Comparison of ENCODE assay signal across 27 mouse cellular contexts in genomic region chr9:61833226-61833625, GRCm38 (mm10).
DNase-seq lines count a peak whose midpoint lies in the region; ATAC-seq and TF ChIP-seq lines count a peak whose summit lies in the region.
"Had no signal": no experiment of that assay in that cellular context is flagged by ENCODE, and none has a peak within 500 bp of the region (broad histone marks: within the 10 kb centered on the region; RNA-seq: fewer than 3 reads in every experiment).

No protein-coding gene starts in this region.

- H3K4me1 ChIP-seq in lung, adult 2 months (ENCODE audit: control insufficient read depth, insufficient read depth, low read length) = no peaks in the 10 kb centered on the region
- H3K4me1 ChIP-seq in lung, embryonic 16.5 days (replicated peaks; ENCODE audit: control insufficient read depth, insufficient read depth, low read length) = no peaks in the 10 kb centered on the region
- H3K4me1 ChIP-seq: heart, embryonic 12.5 days; heart, embryonic 15.5 days had no signal

- H3K27me3 ChIP-seq in lung, embryonic 16.5 days (ENCODE audit: control insufficient read depth, insufficient read depth, low read depth, low read length) = no peaks in the 10 kb centered on the region; the same call in 1 of the 2 replicates

- no peak overlapping the region for H3K27ac ChIP-seq in lung, embryonic 16.5 days (ENCODE audit: low read length)
- H3K27ac ChIP-seq: forebrain, embryonic 10.5 days; forebrain, embryonic 13.5 days; gastrocnemius, adult 2 months; heart, embryonic 15.5 days; hindbrain, embryonic 14.5 days had no signal

- H3K9me3 ChIP-seq in lung, embryonic 16.5 days (ENCODE audit: control insufficient read depth, low read length) = no peaks in the 10 kb centered on the region
- H3K9me3 ChIP-seq: forebrain, embryonic 10.5 days; forebrain, embryonic 13.5 days; heart, embryonic 12.5 days; heart, embryonic 15.5 days had no signal

- H3K4me3 ChIP-seq in lung, adult 2 months (replicated peaks; ENCODE audit: extremely low read depth, low read depth, low read length) = no peak overlapping the region
- H3K4me3 ChIP-seq in lung, embryonic 16.5 days (ENCODE audit: low read length) = no peak overlapping the region
- H3K4me3 ChIP-seq: forebrain, embryonic 10.5 days; forebrain, embryonic 13.5 days; gastrocnemius, adult 2 months; heart, embryonic 12.5 days; heart, embryonic 15.5 days had no signal

- H3K36me3 ChIP-seq in lung, embryonic 16.5 days (ENCODE audit: control insufficient read depth, insufficient read depth, low read length) = no peaks in the 10 kb centered on the region
- H3K36me3 ChIP-seq: forebrain, embryonic 10.5 days; heart, embryonic 12.5 days; heart, embryonic 15.5 days had no signal

- no peak overlapping the region for H3K9ac ChIP-seq in lung, embryonic 16.5 days (ENCODE audit: low read length)
- H3K9ac ChIP-seq: forebrain, embryonic 13.5 days; forebrain, postnatal 0 days; heart, embryonic 12.5 days; heart, embryonic 15.5 days; hindbrain, embryonic 14.5 days had no signal

- 70% methylated on average over 9 of the region's 9 CpGs for WGBS in lung, adult 2 months
- 52% methylated on average over 9 of the region's 9 CpGs for WGBS in lung, embryonic 16.5 days

- no peak for TF ChIP-seq POLR2A in lung, adult 2 months (IDR thresholded peaks at IDR 0.05; ENCODE audit: borderline replicate concordance, extremely low read depth, low read depth, low read length)

- peak; percentile 77 for ATAC-seq in lung, embryonic 16.5 days (ENCODE audit: low read depth)
- ATAC-seq: CD4-positive, CD25-positive, alpha-beta regulatory T cell, adult 4 months; forebrain, embryonic 13.5 days; forebrain, postnatal 0 days had no signal

- TF ChIP-seq CTCF in lung, adult 2 months (IDR thresholded peaks at IDR 0.05; ENCODE audit: insufficient read depth, low read length) = no peak

- H3K4me2 ChIP-seq in lung, embryonic 16.5 days (ENCODE audit: low read depth, low read length) = no peak overlapping the region
- H3K4me2 ChIP-seq: forebrain, embryonic 13.5 days; heart, embryonic 12.5 days; heart, embryonic 15.5 days; hindbrain, embryonic 14.5 days had no signal

- peak; percentile 47 for DNase-seq in lung, adult 2 months
- peak; percentile 44 for DNase-seq in lung, postnatal 14 days
- DNase-seq in lung, postnatal 4 days = peak; percentile 54 to 74
- no peak for DNase-seq in right cerebral cortex, postnatal 36 days (ENCODE audit: low spot score in 2 of 2)
- DNase-seq in spleen, postnatal 14 days (ENCODE audit: low spot score in 2 of 2) = no peak
- no peak for DNase-seq in cerebellum, postnatal 36 days
- no peak for DNase-seq in kidney, postnatal 10 days
- DNase-seq: adrenal gland, adult 2 months; adrenal gland, postnatal 14 days; cerebellum, adult 11 months; cerebellum, adult 2 months; cerebellum, adult 9-11 months; cerebellum, postnatal 25 days; embryo, embryonic 11 days; forebrain, postnatal 0 days; gastrocnemius, adult 2 months; gastrocnemius, postnatal 14 days; heart, adult 11 months; heart, postnatal 10 days; heart, postnatal 36 days had no signal

Comparison
In these comparisons a context has a peak if more than half of its experiments do, and no peak if none do; other contexts are left out.
1. DNase-seq: peak in lung, adult 2 months (single experiment), lung, postnatal 14 days (single experiment) and lung, postnatal 4 days (2 of 2); none in right cerebral cortex, postnatal 36 days (0 of 2), spleen, postnatal 14 days (0 of 2), cerebellum, postnatal 36 days (0 of 2) and kidney, postnatal 10 days (single experiment).